Mouse (Mus musculus) erythroblast, adult 5-6 weeks (primary cell): Measurements from ENCODE around the gene Rbms1. TPM values are rescaled to one million over a fixed set of nuclear protein-coding genes. Genes with fewer than 3 reads are reported as not detected.

Experiments
- ATAC-seq: replicated peaks from 2 replicates; pipeline ENCODE4 v1.8.0; 2016; ENCODE audit warnings: moderate number of reproducible peaks, mild to moderate bottlenecking, moderate TSS enrichment, inconsistent platforms; ENCODE audit not compliant: poor library complexity, low FRiP score, severe bottlenecking
- total RNA-seq, 2 experiments: library from RNA; stranded (forward) in 1 of 2; stranded (reverse) in 1 of 2; fragments of 150-400 nt in 1 of 2; fragments of 200-764, 138-1000 nt in 1 of 2; gene quantifications; 2 replicates each; pipeline versions ENCODE4 v1.2.3 to v1.2.4; 2015 to 2017; ENCODE audit warnings: low replicate concordance in 2 of 2

The Rbms1 gene
- total RNA-seq, 2 experiments from 2014 or later, result 17.9 to 18.3 TPM

DNA sequence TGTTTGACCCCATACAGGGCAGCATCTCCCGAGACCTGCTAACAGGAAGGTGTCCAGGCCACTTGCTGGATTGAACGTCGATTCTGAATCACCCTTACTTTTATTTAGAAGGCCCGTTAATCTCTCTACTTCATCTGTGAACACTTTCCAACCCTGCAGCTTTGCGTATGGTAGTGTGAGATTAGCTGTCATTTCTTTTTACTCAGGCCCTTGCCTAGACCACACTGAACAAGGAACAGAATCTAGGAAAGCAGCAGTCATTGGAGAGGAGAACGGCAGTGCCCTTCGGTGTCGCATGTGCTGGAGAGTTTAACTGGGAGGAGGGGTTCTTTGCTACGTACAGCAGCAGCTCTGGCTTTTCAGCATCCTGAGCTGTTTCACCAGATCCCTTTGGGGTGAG is 167.1 kb downstream of the Rbms1 start:
- no peak for ATAC-seq

DNA sequence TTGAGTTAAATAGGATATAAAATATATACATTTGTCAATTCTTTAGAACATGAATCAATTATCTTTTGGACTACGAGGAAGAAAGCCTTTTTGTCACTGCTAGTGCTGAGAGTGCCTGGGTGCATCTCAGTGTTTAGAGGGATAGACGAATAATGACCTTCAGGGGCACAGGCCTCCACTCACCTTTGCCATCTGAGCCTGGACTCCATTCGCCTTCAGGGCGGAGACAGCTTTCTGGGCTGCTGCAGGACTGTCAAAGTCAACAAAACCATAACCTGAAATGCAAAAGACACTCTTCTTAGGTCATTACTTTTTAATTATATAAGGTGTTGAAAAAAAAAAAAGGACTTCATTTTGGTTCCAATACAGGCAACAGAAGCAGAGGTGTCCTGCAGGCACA is 170.5 kb downstream of the Rbms1 start:
- no peak for ATAC-seq

DNA sequence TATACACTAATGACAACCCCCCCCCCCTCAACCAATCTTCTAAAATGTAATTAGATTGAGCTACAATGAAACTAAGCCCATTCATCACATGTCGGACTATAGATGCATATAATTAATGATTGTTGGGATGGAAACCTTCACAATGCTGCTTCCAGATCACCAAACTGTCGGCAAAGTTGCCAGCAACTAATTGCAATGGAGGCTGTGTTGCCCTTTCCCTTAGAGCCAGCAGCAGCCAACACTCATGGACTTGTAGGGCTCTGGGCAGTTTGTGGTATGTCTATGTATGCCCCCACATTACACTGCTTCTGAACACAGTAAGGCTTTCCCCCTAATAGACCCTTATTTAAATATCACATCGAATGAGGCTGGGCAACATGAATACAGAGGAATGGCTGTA is 173.9 kb downstream of the Rbms1 start:
- ATAC-seq, result no peak

DNA sequence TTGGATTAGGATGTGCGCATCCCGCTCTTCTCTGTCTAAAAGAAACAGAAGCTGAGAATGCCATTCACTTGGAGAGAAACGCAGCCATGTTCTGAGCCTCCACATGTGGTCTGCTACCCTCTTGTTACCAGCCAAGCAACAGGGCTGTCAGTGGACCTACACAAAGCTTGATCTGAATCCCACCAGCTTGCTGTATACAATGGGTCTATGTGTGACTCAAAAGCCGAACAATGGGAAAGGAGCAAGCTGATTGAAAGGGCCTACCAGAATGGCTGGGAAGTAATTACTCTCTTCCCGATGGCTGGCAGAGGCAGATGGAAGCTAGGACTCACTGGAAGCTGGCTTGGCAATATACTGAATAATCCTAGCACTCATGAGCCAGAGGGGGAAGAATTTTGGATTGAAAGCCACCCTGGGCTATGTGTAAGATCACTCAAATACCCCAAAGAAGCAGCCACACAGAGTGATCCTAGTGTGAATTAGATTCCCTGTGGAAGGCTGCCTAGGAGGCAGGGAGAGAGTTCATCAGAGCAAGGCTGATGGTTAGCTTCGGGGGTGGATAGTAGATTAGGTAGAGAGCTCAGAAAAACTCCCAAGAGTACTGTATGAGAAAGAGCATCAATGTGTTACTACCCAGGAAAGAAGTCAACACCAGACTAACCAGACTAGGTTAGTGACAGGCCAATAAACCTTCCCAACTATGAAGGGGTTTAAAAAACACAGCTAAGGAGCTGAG is 174.7 kb downstream of the Rbms1 start:
- no peak for ATAC-seq

DNA sequence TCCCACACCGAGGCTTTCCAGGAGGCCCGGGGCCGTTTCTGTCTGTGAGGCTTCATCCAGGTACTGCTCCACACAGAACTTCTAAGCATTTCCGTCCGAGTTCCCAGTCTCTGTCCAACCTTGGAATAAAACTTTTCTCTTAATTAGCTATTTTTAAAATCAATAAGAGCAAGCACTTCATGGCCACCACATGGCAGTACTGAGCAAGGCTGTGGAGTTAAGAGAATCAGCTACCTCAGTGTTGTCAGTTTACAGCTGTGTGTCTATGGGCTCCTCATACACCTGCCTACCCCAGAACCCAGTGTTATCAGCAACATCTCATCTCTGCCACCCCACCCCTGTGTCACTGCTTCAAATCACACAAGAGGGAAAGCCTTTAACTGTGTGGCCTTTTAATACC is 175.9 kb downstream of the Rbms1 start:
- ATAC-seq, result no peak

DNA sequence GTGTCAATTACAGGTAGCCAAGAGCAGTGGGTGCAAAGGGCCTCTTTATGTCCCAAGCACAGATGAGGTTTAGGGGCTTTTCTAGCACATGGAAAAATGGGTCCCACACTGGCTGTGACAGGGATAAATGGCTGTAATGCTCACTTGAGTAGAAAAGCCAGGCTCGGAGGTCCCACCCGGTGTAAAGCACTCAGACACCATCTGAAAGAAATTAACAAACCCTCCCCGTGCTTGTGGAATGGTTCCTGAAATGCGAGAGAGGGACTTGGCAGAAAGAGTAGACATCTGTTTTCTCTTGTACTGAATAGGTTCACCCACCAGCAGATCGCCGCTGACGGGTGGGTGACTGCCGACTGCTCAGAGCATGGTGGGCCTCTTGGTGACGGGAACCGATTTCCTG is 176.7 kb downstream of the Rbms1 start:
- ATAC-seq, result no peak

DNA sequence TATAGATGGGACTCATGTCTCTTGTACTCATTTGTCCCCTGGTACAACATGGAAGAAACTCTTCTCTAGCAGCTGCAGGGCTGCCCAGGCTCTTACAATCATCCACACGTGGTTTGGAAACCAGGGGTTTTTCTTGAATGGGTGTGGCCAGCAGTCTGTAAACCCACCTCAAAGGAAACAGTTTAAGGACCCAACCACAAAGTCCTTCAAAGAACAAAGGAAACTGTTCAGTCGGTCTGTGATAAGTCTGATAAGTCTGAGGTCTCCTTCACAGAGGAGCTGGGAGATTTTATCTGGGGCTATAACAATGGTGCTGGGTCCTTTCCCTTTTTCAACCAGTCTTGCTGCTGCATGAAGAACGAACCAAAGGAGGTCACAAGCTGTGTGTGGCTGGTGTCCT is 188.5 kb downstream of the Rbms1 start:
- ATAC-seq, result no peak

DNA sequence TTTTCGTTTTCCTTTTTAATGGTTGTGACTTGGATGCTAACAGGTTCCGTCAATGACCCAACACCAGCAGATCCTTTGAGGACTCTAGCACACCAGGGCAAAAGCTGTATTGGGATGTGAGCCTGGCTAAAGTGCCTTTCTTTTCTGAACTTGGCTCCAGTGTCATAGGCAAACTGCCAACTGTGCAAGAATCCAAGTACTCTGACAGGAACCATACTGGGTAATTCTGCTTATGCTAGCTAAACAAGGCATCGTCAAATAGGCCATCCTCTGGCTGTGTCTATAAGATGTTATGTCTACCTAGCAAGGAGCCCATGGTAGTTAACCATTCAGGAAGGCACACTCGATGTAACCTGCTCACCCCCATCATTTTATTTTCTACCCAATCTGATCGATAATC is 189.4 kb downstream of the Rbms1 start:
- no peak for ATAC-seq

DNA sequence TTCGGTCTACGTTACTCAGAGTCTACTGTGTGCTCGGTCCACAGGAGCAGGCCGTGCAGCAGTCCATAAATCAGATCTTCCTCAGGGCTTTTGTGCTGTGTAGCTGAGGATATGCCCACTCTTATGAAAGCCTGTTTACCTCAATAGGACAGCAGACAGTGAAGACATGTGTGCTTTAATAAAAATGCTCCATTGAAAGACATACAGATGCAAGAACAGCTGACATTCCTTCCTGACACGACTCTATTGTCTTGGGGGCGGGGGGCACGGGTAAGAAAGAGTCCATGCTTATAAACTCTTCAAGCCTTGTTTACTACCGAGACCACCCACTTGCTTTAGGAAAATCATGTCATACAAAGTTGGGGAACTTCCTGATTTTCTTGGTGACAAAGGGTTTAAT is 196.6 kb downstream of the Rbms1 start:
- ATAC-seq, result no peak

DNA sequence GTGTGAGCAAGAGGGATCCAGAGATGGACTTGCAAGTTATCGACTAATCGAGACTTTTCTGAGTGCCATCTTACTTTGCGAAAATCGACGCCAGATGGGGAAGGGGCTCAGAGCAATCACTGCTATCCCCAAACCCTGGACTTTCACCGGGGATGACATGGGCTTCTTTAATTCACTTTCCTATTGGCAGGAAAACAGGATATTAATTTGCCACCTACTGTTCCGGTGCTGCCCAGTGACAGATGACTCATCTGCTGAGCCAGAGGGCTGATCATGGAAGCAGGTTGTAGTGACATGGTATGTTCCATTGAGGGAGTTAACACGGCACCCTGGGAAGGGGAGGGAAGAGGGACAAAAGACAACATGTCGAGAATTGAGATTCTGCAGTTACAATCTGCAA is 206.8 kb downstream of the Rbms1 start:
- ATAC-seq, result no peak

DNA sequence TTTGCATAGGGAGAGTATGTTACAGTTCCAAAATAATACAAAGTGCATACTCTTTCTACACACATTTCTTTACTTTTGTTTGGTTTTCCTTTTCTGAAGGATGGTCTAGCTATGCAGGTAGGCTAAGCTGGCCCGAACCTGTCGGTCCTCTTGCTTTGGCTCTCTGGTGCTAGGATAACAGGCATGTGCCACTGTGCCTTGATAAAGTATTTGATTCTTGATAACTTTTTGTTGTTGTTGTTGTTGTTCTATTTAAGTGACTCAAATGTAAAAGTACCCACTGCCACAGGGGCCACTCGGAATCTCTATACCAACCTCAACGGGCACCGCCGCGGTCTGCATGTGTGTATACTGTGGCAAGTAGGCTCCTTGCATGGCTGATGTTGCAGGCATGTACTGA is 207.9 kb downstream of the Rbms1 start:
- no peak for ATAC-seq

DNA sequence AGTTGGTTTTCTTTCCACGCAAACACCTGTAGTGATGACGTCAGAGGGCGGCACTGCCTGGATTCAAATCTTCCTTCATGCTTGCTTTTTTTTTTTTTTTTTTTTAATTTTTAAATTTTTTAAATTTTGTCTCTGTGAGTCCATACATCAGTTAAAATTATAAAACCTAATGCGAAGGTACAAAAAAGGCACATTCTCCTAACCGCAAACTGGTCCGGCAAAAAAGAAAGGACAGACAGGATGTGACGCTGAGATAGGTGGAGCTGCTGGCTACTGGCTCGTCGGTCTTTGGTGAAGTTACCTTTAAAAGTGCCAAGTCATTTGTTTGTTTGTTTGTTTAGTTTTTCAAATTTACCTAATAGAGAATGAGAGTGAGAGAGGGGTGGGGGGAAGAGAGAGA is 211.7 kb downstream of the Rbms1 start:
- no peak for ATAC-seq

DNA sequence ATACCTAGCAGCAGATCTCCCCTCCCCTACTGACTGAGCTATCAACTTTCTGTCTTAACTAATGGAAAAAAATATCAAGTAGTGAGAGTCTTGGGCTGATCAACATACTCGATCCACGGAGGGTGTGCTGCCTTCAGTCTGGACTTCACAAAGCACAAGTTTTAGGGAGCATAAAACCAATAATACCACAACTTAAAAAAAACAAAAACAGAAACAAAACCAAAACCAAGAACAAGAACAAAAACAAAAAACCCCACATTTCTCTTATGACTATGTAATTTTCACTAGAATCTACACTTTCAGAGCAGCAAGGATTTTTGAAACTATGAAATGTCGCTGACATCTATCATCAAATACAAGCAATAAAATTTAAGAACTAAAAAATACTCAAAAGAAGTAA is 212.4 kb downstream of the Rbms1 start:
- ATAC-seq, result no peak

DNA sequence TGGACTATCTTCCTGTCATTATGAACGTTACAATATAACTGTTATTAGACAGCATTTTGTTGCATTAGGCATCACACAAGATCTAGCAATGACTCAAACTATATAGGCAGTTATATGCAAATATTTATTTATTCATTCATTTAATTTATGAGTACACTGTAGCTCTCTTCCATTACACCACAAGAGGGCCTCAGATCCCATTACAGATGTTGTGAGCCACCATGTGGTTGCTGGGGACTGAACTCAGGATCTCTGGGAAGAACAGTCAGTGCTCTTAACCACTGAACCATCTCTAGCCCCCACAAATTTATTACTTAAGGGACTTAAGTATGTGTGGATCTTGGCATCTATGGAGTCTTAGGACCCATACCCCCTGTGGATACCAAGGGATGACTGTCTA is 214.4 kb downstream of the Rbms1 start:
- no peak for ATAC-seq

DNA sequence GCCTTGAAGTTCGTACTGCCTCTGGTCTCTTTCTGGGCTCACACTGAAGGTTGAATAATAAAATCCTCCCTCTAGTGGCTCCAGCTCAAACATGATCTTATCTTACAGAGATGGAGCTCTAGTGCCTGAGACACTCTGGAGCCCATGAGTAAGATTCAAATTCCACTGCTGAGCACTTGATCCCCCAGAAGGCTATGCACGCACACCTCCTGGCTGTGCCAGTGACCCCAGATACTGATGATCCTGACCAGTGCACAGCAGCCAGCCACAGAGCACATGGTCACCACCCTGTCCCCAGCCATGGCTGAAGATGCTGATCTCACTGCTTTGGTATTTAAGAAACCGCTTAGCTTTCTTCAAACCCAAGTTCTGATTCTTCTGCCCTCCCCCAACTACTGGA is 215.4 kb downstream of the Rbms1 start:
- no peak for ATAC-seq

DNA sequence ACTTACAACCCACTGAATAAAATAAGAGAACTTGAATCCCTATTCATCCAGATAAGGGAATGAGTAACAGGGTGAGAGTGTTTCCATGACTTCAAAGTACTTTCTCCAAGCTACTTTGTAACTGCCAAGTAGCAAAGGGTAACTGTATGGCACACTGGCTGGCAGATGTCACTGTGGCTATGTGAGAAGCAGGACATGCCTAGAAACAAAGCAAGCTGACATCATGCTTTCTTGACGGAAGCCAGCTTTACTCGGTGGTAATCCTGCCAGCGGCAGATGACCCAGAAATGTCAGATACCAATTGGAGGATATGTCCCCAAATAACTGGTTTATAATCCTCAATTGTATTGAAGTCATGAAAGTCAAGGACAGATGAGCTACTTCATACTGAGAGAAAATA is 218.3 kb downstream of the Rbms1 start:
- ATAC-seq, result no peak

DNA sequence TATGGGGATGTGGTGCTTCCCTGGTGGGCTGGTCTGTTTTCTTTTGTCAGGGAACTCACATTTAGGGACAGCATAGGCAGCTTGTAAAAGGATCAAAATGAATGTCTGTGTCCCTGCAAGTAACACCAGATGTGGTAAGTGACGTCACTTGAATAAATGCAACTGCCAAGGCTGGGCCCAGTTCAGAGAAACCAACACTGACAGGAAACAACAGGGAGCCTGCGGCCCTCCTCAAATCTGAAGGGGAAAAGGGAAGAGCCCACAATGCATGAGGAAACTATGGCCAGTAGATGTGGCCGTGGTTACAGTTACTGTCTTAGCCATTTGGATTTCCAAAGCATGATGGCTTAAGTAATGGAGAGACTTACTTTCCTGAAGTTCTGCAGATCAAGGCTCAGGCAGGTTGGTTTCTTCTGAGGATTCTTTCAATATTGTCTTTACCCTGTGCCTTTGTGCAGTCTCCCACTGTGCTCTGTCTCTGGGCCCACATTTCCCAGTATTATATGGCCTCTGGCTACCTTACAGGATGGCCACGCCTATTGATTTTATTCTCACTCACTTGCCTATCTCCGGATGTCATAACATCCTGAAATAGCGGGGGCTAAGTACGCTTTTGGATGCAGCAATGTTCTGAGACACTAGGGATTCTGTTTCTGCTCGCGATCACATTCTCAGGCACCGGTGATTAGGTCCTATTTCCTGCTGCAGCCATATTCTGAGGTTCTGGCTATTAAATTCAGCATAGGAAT is 223.4 kb downstream of the Rbms1 start:
- no peak for ATAC-seq

DNA sequence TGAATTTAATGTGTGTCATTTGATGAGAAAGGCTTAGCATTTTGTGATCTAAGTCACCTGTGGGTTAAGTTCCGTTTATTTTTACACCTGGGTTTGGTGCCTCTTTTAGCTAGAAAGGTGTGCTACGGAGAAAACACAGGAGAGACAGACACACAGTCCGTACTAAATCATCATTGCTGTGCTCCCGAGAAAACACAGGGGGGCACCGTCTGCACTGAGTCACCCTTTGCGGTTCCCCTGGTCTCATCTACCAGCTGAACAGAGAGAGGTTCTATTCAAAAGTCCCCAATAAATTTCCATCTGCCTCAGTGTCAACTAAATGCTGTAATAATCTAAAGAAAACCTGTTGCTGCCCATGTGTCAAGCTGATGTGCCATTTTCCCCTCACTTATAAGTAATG is 232.1 kb downstream of the Rbms1 start:
- ATAC-seq, result no peak

DNA sequence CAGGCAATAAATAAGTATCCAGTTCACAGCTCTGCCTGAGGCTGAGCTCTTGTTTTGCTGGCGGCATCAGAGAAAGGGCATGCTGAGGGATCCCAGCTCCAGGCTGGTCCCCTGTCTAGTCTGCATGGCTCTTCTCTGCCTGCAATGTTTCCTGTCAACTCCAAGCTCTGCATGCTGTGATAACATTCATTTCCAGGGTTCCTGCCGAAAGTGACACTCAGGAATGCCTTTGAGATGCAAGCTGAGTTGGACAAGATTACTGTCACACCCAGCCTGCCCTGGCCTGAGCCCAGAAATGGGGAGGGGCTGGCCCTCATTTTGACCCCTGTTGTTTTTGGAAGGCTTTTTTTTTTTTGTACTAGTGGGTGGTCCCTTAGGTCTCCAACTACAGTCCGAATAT is 233.0 kb downstream of the Rbms1 start:
- ATAC-seq, result no peak

DNA sequence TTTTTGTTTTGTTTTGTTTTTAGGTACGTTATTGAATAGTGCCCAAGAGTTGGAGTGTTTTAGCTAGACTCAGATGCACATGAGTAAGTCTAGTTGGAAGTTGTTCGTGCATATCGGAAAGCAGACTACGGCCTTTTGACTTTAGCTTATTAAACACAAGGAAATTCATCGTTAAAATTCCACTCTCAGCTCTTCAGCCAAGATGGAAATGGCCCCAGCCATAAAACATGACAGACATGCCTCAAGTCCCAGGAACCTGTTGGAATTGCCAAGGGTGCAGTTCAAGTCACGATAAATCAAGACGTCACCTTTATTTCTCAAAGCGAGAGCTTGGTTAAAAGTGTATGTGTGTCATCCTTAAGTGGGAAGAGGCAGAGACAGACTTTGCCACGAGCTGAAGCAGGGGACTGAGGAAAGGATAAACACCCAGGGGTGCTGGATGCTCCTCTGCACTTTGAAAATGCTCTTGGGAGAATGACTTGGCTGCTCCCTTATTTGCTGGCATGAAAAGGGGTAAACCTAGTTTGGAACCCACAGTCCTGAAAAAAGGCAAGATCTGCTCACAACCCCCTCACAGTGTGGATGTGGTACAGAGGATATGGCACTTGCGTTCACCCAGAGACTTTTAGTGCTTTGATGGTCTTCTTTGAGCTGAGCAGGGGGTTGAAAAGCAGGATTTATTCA is 233.9 kb downstream of the Rbms1 start:
- ATAC-seq, result no peak

DNA sequence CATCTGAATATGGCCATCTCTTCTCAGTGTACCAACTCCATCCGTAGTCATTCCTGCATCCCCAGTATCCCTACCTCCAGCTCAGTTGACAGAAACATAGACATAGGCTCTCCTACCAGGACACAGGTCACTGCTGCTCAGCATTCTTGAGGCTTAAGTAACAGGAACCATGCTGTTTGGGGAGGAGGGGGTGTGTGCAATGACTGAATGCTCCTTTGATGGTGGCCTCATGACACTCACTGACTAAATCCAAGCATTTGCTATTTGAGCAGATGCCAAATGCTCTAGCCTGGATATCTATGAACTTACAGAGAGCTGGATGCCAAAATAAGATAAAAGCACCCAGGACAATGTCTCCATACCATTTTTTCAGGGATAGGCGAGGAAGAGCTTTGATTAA is 238.3 kb downstream of the Rbms1 start:
- no peak for ATAC-seq
